In genomic region chr8:81815551-81815950, GRCm38 (mm10) we compare ENCODE assay signal across 18 mouse cellular contexts.
"Had no signal": no experiment of that assay in that cellular context is flagged by ENCODE, and none has a peak within 500 bp of the region (broad histone marks: within the 10 kb centered on the region; RNA-seq: fewer than 3 reads in every experiment).

No protein-coding gene starts in this region.

- ATAC-seq: lung, postnatal 0 days; midbrain, embryonic 16.5 days had no signal

- H3K9me3 ChIP-seq: megakaryocyte, embryonic 14.5 days; midbrain, embryonic 12.5 days; neural tube, embryonic 13.5 days; stomach, embryonic 15.5 days had no signal

- H3K36me3 ChIP-seq: midbrain, embryonic 12.5 days; neural tube, embryonic 13.5 days; stomach, embryonic 15.5 days had no signal

- DNase-seq: kidney, adult 8-10 months; kidney, postnatal 36 days; layer of hippocampus, adult 9-11 months; layer of hippocampus, postnatal 36 days; left cerebral cortex, postnatal 4 days; lung, adult 2 months; lung, postnatal 4 days; right cerebral cortex, postnatal 14 days; thymus, adult 2 months; thymus, postnatal 25 days had no signal

- H3K4me1 ChIP-seq: midbrain, embryonic 12.5 days had no signal

- H3K27me3 ChIP-seq: megakaryocyte, embryonic 14.5 days; stomach, embryonic 15.5 days had no signal

- H3K27ac ChIP-seq: kidney, postnatal 0 days; liver, embryonic 14.5 days; midbrain, embryonic 12.5 days; neural tube, embryonic 13.5 days; stomach, embryonic 15.5 days had no signal

- H3K4me3 ChIP-seq: megakaryocyte, embryonic 14.5 days; midbrain, embryonic 12.5 days; neural tube, embryonic 13.5 days; stomach, embryonic 15.5 days had no signal

- H3K9ac ChIP-seq: liver, embryonic 14.5 days; midbrain, embryonic 12.5 days; neural tube, embryonic 13.5 days; stomach, embryonic 15.5 days had no signal

- H3K4me2 ChIP-seq: midbrain, embryonic 12.5 days; neural tube, embryonic 13.5 days; stomach, embryonic 15.5 days had no signal
